In the genomic region with DNA sequence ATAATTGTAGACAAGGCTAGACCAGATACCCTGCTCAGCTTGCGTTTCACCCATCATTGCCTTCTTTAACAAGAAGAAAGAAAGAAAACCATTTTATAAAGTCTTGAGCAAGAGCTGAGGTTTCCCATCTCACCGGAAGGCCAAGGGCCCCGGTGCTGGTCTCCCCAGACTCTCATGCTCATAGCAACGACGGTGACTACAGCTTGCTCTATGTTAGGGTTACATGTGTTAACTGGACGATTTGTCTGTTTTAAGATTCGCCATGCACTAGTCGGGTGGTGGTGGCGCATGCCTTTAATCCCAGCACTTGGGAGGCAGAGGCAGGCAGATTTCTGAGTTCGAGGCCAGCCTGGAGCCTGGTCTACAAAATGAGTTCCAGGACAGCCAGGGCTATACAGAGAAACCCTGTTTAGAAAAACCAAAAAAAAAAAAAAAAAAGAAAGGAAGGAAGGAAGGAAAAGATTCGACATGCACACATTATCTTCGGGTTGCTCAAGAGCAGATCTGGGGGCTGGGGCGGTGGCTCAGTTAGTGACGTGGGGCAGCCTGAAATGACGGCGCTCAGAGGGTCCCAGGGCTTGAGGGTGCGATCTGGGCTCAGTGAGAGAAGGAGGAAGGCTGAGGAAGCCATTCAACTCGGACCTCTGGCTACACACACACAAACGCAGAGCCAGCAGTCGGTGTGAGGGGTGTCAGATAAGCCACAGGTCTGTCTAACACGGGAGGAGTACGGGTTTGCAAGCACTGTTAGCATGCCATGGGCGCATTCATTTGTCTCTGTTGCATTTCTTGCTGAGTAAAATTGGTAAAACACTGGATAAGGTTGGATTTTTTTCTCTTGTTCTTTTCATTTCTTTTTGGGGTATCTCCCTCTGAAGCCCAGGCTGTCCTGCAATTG, we compare ENCODE assay signal across 9 mouse cellular contexts. TPM values are rescaled to one million over a fixed set of nuclear protein-coding genes. Genes with fewer than 3 reads are reported as not detected.
DNase-seq lines count a peak whose midpoint lies in the region; ATAC-seq and TF ChIP-seq lines count a peak whose summit lies in the region.
"Had no signal": no experiment of that assay in that cellular context is flagged by ENCODE, and none has a peak within 500 bp of the region (broad histone marks: within the 10 kb centered on the region; RNA-seq: fewer than 3 reads in every experiment).

No protein-coding gene starts in this region.

- no peaks in the 10 kb centered on the region for H3K27me3 ChIP-seq in forebrain, postnatal 0 days (ENCODE audit: insufficient read depth, low read length)
- no peaks in the 10 kb centered on the region for H3K27me3 ChIP-seq in liver, embryonic 15.5 days

- DNase-seq in 416B (ENCODE audit: low read depth) (peak; percentile 53), adipocyte (ENCODE audit: low spot score) (no peak)
- peak; percentile 17 for DNase-seq in CD4-positive helper T cell, adult 2 months (ENCODE audit: low read depth, low spot score)
- DNase-seq in forebrain, postnatal 0 days = no peak
- no peak for DNase-seq in ovary, postnatal 14 days (ENCODE audit: low spot score)
- DNase-seq in spleen, adult 12 weeks (ENCODE audit: low spot score) = no peak
- DNase-seq: cerebellum, adult 11-12 months had no signal

- no peaks in the 10 kb centered on the region; the same call in none of the 2 replicates for H3K36me3 ChIP-seq in forebrain, postnatal 0 days (ENCODE audit: insufficient read depth)
- 0 out of 2 replicates have a peak, but pooled peaks cover 9% of the 10 kb centered on the region for H3K36me3 ChIP-seq in liver, embryonic 15.5 days (replicated peaks)

- peak overlapping the region; percentile 82 for H3K4me2 ChIP-seq in forebrain, postnatal 0 days (ENCODE audit: low read depth)
- peak overlapping the region; percentile 95 for H3K4me2 ChIP-seq in liver, embryonic 15.5 days

- H3K9me3 ChIP-seq in forebrain, postnatal 0 days (ENCODE audit: low read length) = no peaks in the 10 kb centered on the region
- H3K9me3 ChIP-seq in liver, embryonic 15.5 days (replicated peaks) = no peaks in the 10 kb centered on the region

- no peak overlapping the region for H3K9ac ChIP-seq in forebrain, postnatal 0 days
- H3K9ac ChIP-seq in liver, embryonic 15.5 days = peak overlapping the region; percentile 68

- 83% methylated on average over 23 of the region's 23 CpGs for WGBS in forebrain, postnatal 0 days
- 26% methylated on average over 23 of the region's 23 CpGs for WGBS in liver, embryonic 15.5 days (ENCODE audit: insufficient replicate concordance)

- H3K4me3 ChIP-seq in forebrain, postnatal 0 days (ENCODE audit: low read depth, low read length) = no peak overlapping the region
- H3K4me3 ChIP-seq in liver, embryonic 15.5 days (replicated peaks) = peak overlapping the region; percentile 70

- TF ChIP-seq CTCF in forebrain, postnatal 0 days (IDR thresholded peaks at IDR 0.05; ENCODE audit: low read depth) = no peak

- ATAC-seq in forebrain, postnatal 0 days = no peak
- ATAC-seq in liver, embryonic 15.5 days (ENCODE audit: insufficient read depth) = no peak
- ATAC-seq in inflammation-experienced regulatory T-cells, adult 6 months = no peak

- peaks cover 14% of the 10 kb centered on the region for H3K4me1 ChIP-seq in forebrain, postnatal 0 days (ENCODE audit: insufficient read depth)
- H3K4me1 ChIP-seq in liver, embryonic 15.5 days (replicated peaks) = peaks cover 76% of the 10 kb centered on the region

- no peak overlapping the region for H3K27ac ChIP-seq in forebrain, postnatal 0 days (ENCODE audit: low read depth, low read length)
- H3K27ac ChIP-seq in liver, embryonic 15.5 days (replicated peaks) = peak overlapping the region; percentile 75

RNA-seq across cellular contexts. Expression of gene Ldlr, which starts 2.2 kb away (rescaled TPM):
- total RNA-seq in forebrain, postnatal 0 days (2014; rRNA removed) = 19.1 and 26.8 TPM in 2 replicates
- polyA plus RNA-seq in forebrain, postnatal 0 days (2015; fragmentation: Nextera tagmentation; extraction: Ambion mirVana) = 6.5 and 11.1 TPM in 2 replicates
- polyA plus RNA-seq in liver, embryonic 15.5 days (2015; fragmentation: Nextera tagmentation; extraction: Ambion mirVana) = 24.5 and 24.6 TPM in 2 replicates
- 10 to 100 TPM in 2 of 3 experiments, 1 to 10 TPM in 1; 9.2 to 21.2 (median 14.6) TPM for polyA plus RNA-seq in inflammation-experienced regulatory T-cells, adult 6 months (2017; shearing (Covaris generic))

RNA-seq across cellular contexts. Expression of gene Spc24, which starts 34.6 kb away (rescaled TPM):
- 7.7 and 8.2 TPM in 2 replicates for total RNA-seq in forebrain, postnatal 0 days (2014; rRNA removed)
- 13.5 and 14.3 TPM in 2 replicates for polyA plus RNA-seq in forebrain, postnatal 0 days (2015; fragmentation: Nextera tagmentation; extraction: Ambion mirVana)
- polyA plus RNA-seq in liver, embryonic 15.5 days (2015; fragmentation: Nextera tagmentation; extraction: Ambion mirVana) = 76.8 and 82.2 TPM in 2 replicates
- polyA plus RNA-seq in inflammation-experienced regulatory T-cells, adult 6 months (2017; shearing (Covaris generic)) = 10 to 100 TPM in 1 of 3 experiments, 1 to 10 TPM in 2; 5.5 to 54.9 (median 8.6) TPM

Comparison
In these comparisons a context has a peak if more than half of its experiments do, and no peak if none do; other contexts are left out.
1. DNase-seq: peak in 416B (single experiment) and CD4-positive helper T cell, adult 2 months (single experiment); none in forebrain, postnatal 0 days (single experiment), adipocyte (single experiment), ovary, postnatal 14 days (single experiment) and spleen, adult 12 weeks (single experiment).